Mouse (Mus musculus) liver, adult 2 months (tissue): Measurements from ENCODE around the gene Amhr2.

Experiments
- CTCF ChIP-seq: fragments of 200-500 bp; IDR thresholded peaks from 2 replicates; pipeline ENCODE4 v1.5.1; 2011; ENCODE audit warnings: low read depth, low read length, control low read depth
- POLR2A ChIP-seq: fragments of 200-500 bp; IDR thresholded peaks from 2 replicates; pipeline ENCODE4 v1.6.1; 2011; ENCODE audit warnings: low read length, control low read depth; ENCODE audit not compliant: insufficient read depth; ENCODE audit errors: extremely low read depth

DNA sequence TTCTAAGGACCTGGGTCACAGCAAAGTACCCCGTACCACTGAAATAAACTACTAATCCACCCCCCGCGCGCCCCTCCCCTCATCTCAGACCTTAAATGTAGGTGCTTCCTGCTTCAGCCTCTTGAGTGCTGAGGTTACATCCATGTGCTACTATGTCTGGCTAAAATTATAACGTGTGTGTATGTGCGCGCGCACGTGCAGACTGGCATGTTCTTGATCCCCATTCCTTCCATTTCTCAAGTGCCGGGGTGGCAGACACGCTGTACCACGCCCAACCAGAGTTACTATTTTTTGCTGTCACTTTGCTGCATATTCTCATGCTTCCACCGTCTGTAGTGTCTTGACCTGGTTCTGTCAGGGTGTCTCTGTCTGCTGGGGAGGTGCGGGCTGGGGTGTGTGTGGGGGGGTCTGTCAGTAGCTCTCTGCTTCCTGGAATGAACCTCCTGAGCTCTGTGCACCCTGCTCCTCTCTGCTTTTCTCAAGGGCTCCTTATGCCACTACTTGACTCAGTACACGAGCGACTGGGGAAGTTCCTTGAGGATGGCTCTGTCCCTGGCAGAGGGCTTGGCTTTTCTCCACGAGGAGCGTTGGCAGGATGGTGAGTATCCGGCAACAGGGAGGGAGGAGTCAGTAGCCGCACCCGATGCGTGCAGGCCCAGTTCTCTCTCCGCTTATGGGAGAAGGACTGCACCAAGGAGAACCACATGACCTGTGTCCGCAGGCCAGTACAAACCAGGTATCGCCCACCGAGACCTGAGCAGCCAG is 6.7 kb downstream of the Amhr2 start:
- no peak for TF ChIP-seq CTCF
- no peak for TF ChIP-seq POLR2A
